Mouse (Mus musculus) intestine, embryonic 14.5 days (tissue): Measurements from ENCODE around the gene Nipal4. TPM values are rescaled to one million over a fixed set of nuclear protein-coding genes. Genes with fewer than 3 reads are reported as not detected.
"Not testable (repeated sequence)": the region's sequence is repeated elsewhere in the genome, so short reads cannot be mapped to it uniquely, and the experiment has no call there.

Experiments used
- ATAC-seq: fragments of 200-750 bp; cut with Nextera tagmentation; replicated peaks from 2 replicates; pipeline ENCODE4 v1.8.0; 2017; ENCODE audit warnings: low read depth, moderate number of reproducible peaks, moderate TSS enrichment, moderate library complexity; ENCODE audit not compliant: low FRiP score, low TSS enrichment
- DNase-seq: peaks from one replicate; pipeline ENCODE4 v3.0.0-alpha.2; 2018; ENCODE audit warnings: low spot score
- H3K27ac ChIP-seq: fragments of 300-500 bp; sonication (generic); 2 replicates; pipeline ENCODE4 v1.5.1; 2014; ENCODE audit warnings: low read depth, mild to moderate bottlenecking, control low read depth
- H3K27me3 ChIP-seq: fragments of 300-500 bp; sonication (generic); replicated peaks from 2 replicates; pipeline ENCODE4 v1.6.1; 2014; ENCODE audit warnings: low read length, control low read depth; ENCODE audit not compliant: control insufficient read depth, insufficient read depth
- H3K36me3 ChIP-seq: fragments of 300-500 bp; sonication (generic); 2 replicates; pipeline ENCODE4 v1.6.1; 2014; ENCODE audit warnings: low read length, control low read depth; ENCODE audit not compliant: control insufficient read depth, insufficient read depth
- H3K4me1 ChIP-seq: fragments of 300-500 bp; sonication (generic); replicated peaks from 2 replicates; pipeline ENCODE4 v1.6.1; 2014; ENCODE audit warnings: low read length, control low read depth, mixed read lengths; ENCODE audit not compliant: control insufficient read depth, insufficient read depth
- H3K4me2 ChIP-seq: fragments of 300-500 bp; sonication (generic); 2 replicates; pipeline ENCODE4 v1.6.1; 2014; ENCODE audit warnings: low read length
- H3K4me3 ChIP-seq: fragments of 300-500 bp; sonication (generic); 2 replicates; pipeline ENCODE4 v1.5.1; 2014; ENCODE audit warnings: low read depth, low read length, control low read depth, mixed read lengths
- H3K9ac ChIP-seq: fragments of 300-500 bp; sonication (generic); 2 replicates; pipeline ENCODE4 v1.6.1; 2014; ENCODE audit warnings: mild to moderate bottlenecking, low read length
- H3K9me3 ChIP-seq: fragments of 300-500 bp; sonication (generic); 2 replicates; pipeline ENCODE4 v1.6.1; 2016; ENCODE audit warnings: low read length, control low read depth; ENCODE audit not compliant: control insufficient read depth
- WGBS: fragments of 180-500 bp; shearing (Covaris S2); extraction: QIAGEN DNeasy Blood & Tissue Kit; methylation state at CpG from one replicate; pipeline ENCODE4 v1.1.7; 2014; 5-methylcytosine and 5-hydroxymethylcytosine counted together
- polyA plus RNA-seq: library from polyadenylated mRNA; unstranded; fragments of >200 nt; fragmentation: Nextera tagmentation; extraction: Ambion mirVana; gene quantifications from 2 replicates; pipeline ENCODE4 v1.2.1, GENCODE M21; 2014

Gene Nipal4
- polyA plus RNA-seq, 1 experiment from 2014 or later, result 3.5 TPM

- 32% methylated on average over 10 of the region's 10 CpGs for WGBS
- peak overlapping the region; percentile 62 for H3K27ac ChIP-seq
- ATAC-seq, result no peak
- H3K36me3 ChIP-seq, result no peaks in the 10 kb centered on the region; the same call in 1 of the 2 replicates
- no peaks in the 10 kb centered on the region for H3K27me3 ChIP-seq
- H3K9me3 ChIP-seq, result no peaks in the 10 kb centered on the region
- H3K9ac ChIP-seq, result no peak overlapping the region
- H3K4me3 ChIP-seq, result no peak overlapping the region
- H3K4me2 ChIP-seq, result no peak overlapping the region
- no peak for DNase-seq
- H3K4me1 ChIP-seq, result peaks cover 10% of the 10 kb centered on the region; the same call in 1 of the 2 replicates
Measured at GRCm38 (mm10) chr11:46202547-46202887, 36.2 kb upstream of the Nipal4 start.

GRCm38 (mm10) chr11:46201636-46202546 lies 35.6 kb upstream of the Nipal4 start:
- Histone ChIP-seq H3K27me3 (no peaks in the 10 kb centered on the region), H3K4me2 (no peak overlapping the region), H3K4me3 (no peak overlapping the region), H3K36me3 (no peaks in the 10 kb centered on the region; the same call in 1 of the 2 replicates), H3K9me3 (no peaks in the 10 kb centered on the region), H3K9ac (no peak overlapping the region), H3K27ac (peak overlapping the region; percentile 62), H3K4me1 (peaks cover 10% of the 10 kb centered on the region; the same call in 1 of the 2 replicates)
- ATAC-seq, result no peak
- 47% methylated on average over 20 of the region's 20 CpGs for whole genome bisulfite sequencing
- no peak for DNase-seq

GRCm38 (mm10) chr11:46200664-46201063 lies 34.4 kb upstream of the Nipal4 start:
- 87% methylated on average over 11 of the region's 11 CpGs for WGBS
- ATAC-seq, result no peak

GRCm38 (mm10) chr11:46194175-46194574 lies 27.9 kb upstream of the Nipal4 start:
- Histone ChIP-seq H3K36me3 (no peaks in the 10 kb centered on the region; the same call in 1 of the 2 replicates), H3K27me3 (no peaks in the 10 kb centered on the region), H3K4me2 (no peak overlapping the region), H3K27ac (peak overlapping the region; percentile 60; the same call in 1 of the 2 replicates), H3K4me1 (0 out of 2 replicates have a peak, but pooled peaks cover 3% of the 10 kb centered on the region), H3K4me3 (no peak overlapping the region), H3K9me3 (no peaks in the 10 kb centered on the region), H3K9ac (no peak overlapping the region)
- 45% methylated on average over 4 of the region's 4 CpGs for WGBS
- ATAC-seq (no peak), DNase-seq (no peak)

More at GRCm38 (mm10) chr11:46200664-46201063, 34.4 kb upstream of the Nipal4 start:
- Histone ChIP-seq H3K9me3 (no peaks in the 10 kb centered on the region), H3K4me1 (peaks cover 6% of the 10 kb centered on the region; the same call in 1 of the 2 replicates), H3K9ac (no peak overlapping the region), H3K27ac (no peak overlapping the region), H3K4me3 (no peak overlapping the region), H3K4me2 (no peak overlapping the region), H3K36me3 (no peaks in the 10 kb centered on the region; the same call in 1 of the 2 replicates), H3K27me3 (no peaks in the 10 kb centered on the region)
- no peak for DNase-seq

DNA sequence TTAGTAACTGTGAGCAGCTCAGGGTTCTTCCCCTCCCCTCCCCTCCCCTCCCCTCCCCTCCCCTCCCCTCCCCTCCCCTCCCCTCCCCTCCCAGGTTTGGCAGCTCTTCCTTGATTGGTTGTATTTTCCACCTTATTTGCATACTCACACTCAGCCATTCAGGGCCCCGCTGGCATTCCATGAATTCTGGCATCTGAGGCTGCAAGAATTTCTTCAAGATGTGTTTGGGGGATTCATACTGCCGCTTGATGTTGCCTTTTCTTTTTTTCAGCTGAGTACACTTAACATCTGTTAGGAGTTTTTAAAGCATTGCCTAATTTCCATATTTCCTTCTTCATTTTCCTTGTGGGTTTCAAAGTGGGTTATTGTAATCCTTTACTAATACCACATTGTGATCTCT lies 22.0 kb upstream of the Nipal4 start:
- no peak for DNase-seq
- Histone ChIP-seq H3K4me2 (no peak overlapping the region), H3K4me1 (0 out of 2 replicates have a peak, but pooled peaks cover 5% of the 10 kb centered on the region), H3K9ac (no peak overlapping the region), H3K27me3 (no peaks in the 10 kb centered on the region), H3K27ac (no peak overlapping the region), H3K9me3 (no peaks in the 10 kb centered on the region), H3K4me3 (no peak overlapping the region), H3K36me3 (no peaks in the 10 kb centered on the region)
- no peak for ATAC-seq
- 65% methylated on average over 2 of the region's 2 CpGs for WGBS

DNA sequence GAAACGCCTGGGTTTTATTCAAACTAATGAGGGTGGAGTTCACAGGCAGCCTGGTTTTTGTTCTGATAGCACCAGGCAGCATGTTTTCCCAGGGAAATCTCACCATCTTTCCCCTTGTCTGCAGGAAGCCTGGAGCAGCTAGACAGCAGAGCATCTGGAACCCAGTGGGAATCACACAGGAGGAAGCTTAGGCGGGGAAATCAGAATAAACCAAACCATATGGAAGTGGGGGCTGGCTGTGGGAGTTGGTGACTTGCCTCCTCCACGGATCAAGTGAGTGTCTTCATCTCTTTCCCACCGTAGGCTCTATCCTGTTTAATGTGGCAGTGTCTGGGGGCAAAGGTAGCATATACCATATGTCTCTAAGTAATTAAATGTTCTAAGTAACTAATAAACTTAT lies 19.2 kb upstream of the Nipal4 start:
- Histone ChIP-seq H3K27me3 (no peaks in the 10 kb centered on the region), H3K4me1 (0 out of 2 replicates have a peak, but pooled peaks cover 5% of the 10 kb centered on the region), H3K4me3 (no peak overlapping the region), H3K27ac (peak overlapping the region; percentile 38), H3K36me3 (no peaks in the 10 kb centered on the region), H3K9ac (no peak overlapping the region), H3K4me2 (no peak overlapping the region), H3K9me3 (no peaks in the 10 kb centered on the region)
- DNase-seq (no peak), ATAC-seq (no peak)
- 22% methylated on average over 4 of the region's 4 CpGs for WGBS

- WGBS, result 81% methylated on average over 3 of the region's 3 CpGs
- no peak overlapping the region for H3K4me3 ChIP-seq
- ATAC-seq (no peak), DNase-seq (no peak)
- no peaks in the 10 kb centered on the region for H3K27me3 ChIP-seq
- no peaks in the 10 kb centered on the region for H3K9me3 ChIP-seq
- 0 out of 2 replicates have a peak, but pooled peaks cover 5% of the 10 kb centered on the region for H3K4me1 ChIP-seq
- no peak overlapping the region for H3K9ac ChIP-seq
- H3K4me2 ChIP-seq, result no peak overlapping the region
- peak overlapping the region; percentile 38 for H3K27ac ChIP-seq
- H3K36me3 ChIP-seq, result no peaks in the 10 kb centered on the region
Measured at GRCm38 (mm10) chr11:46184946-46185345, 18.6 kb upstream of the Nipal4 start.

- not testable (repeated sequence) for H3K4me3 ChIP-seq, H3K4me1 ChIP-seq, ATAC-seq, DNase-seq, H3K4me2 ChIP-seq, H3K27ac ChIP-seq, H3K36me3 ChIP-seq, H3K27me3 ChIP-seq, H3K9ac ChIP-seq, H3K9me3 ChIP-seq
- WGBS, result 91% methylated on average over 1 of the region's 1 CpGs
Measured at GRCm38 (mm10) chr11:46182031-46182430, 15.7 kb upstream of the Nipal4 start.
